Mouse (Mus musculus): ENCODE results near the gene Foxo1. TPM values are rescaled to one million over a fixed set of nuclear protein-coding genes. Genes with fewer than 3 reads are reported as not detected.

The Foxo1 gene
- polyA plus RNA-seq, 1 experiment = 13.3 TPM

DNA sequence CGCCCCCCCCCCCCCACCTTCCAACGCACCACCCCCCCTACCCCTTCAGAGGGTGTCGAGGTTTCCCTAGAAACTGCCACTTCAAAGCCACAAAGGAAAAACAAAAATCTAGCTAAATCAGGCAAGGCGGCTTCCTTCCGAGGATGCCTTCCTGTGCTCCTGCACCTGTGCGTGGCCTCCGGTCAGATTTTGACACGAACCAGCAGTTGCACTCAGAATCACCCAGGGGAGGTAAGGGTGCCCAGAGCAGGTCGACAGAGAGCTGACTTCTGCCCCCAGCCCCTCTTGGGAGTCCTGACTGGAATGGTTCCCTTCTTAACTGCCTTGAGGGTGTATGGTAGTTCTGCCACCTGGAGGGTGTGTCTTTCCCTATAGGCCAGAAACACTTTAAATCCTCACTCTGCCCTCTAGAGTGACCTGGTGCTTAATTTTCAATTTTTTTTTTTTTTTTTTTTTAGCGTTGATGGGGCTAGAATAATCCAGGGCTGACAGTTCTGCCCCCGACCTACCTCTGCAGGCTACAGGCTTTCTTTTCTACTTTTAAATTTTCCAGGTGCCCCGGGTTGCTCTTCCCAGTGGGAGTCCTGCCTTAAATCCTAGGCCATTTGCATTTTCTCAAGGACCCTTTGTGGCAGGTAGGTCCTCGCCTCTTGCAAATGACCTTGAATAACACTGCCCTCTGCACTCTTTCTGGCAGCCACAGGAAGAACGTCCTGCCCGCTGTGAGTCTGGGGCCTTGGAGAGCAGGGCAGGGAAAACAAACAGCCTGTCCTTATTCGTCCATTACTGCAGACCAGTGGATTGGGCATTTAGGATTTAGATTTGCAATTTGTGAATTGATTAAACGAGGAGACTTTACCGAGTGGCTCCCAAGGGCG, 132.4 kb downstream of the Foxo1 start:
- Histone ChIP-seq H3K27me3 (ENCODE audit: control insufficient read depth, insufficient read depth, low read length) (no peaks in the 10 kb centered on the region), H3K27ac (ENCODE audit: insufficient read depth, low read depth, low read length) (no peak overlapping the region), H3K4me1 (ENCODE audit: control insufficient read depth, insufficient read depth, insufficient read length, low read length) (peaks cover 11% of the 10 kb centered on the region), H3K4me3 (ENCODE audit: low read depth, low read length) (no peak overlapping the region; the same call in 1 of the 2 replicates), H3K36me3 (ENCODE audit: control insufficient read depth, insufficient read depth, low read length) (no peaks in the 10 kb centered on the region)
- 47% methylated on average over 19 of the region's 19 CpGs for WGBS
- TF ChIP-seq POLR2A (IDR thresholded peaks at IDR 0.05; ENCODE audit: low read depth, low read length) (no peak), CTCF (IDR thresholded peaks at IDR 0.05; ENCODE audit: extremely low read depth, insufficient read length, insufficient replicate concordance, low read depth, low read length) (no peak)

DNA sequence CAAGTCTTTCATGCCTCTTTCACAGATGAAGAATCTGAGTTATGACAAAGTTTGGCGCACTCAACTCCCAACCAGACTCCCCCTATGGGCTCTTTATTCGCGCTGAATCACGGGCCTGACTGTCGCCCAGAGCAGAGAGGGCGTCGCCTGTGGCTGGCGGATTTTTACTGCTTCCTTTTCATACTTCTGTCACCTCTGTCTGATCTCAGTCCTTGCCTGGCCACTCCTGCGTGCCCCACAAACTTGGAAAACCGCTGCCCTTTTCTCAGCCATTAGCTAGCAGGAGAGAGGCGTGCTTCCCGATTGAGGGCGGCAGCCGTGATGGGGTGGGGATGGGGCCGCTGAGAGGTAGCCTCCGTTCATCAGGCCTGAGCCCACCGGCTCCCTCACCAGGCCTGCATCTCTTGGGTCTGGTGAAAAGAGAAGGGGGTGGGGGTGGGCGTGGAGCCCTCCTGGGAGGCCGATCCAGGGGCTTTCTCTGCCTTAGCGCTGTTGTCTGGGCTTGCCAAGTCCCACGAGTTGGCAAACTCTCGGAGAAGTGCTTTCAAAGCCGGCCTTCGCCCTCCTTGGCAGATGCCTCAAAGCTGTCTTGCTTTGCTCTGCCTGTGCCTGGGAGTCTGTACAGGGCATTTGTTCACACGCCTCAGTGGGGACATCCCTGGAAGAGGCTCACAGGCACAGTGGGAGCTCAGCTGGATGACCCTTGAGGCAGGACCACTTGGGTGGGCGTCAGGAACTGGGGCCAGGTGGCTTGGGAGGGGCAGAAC, 133.2 kb downstream of the Foxo1 start:
- H3K36me3 ChIP-seq (ENCODE audit: control insufficient read depth, insufficient read depth, low read length) = no peaks in the 10 kb centered on the region
- H3K27ac ChIP-seq (ENCODE audit: insufficient read depth, low read depth, low read length) = peak overlapping the region; percentile 9; the same call in 1 of the 2 replicates
- TF ChIP-seq CTCF (IDR thresholded peaks at IDR 0.05; ENCODE audit: extremely low read depth, insufficient read length, insufficient replicate concordance, low read depth, low read length) = peak; percentile 19; the same call in 1 of the 2 replicates
- no peak for TF ChIP-seq POLR2A (IDR thresholded peaks at IDR 0.05; ENCODE audit: low read depth, low read length)
- no peaks in the 10 kb centered on the region for H3K27me3 ChIP-seq (ENCODE audit: control insufficient read depth, insufficient read depth, low read length)
- H3K4me1 ChIP-seq (ENCODE audit: control insufficient read depth, insufficient read depth, insufficient read length, low read length) = peaks cover 11% of the 10 kb centered on the region
- H3K4me3 ChIP-seq (ENCODE audit: low read depth, low read length) = peak overlapping the region; percentile 43
- WGBS = 3% methylated on average over 26 of the region's 26 CpGs

Other genes starting within 250 kb of the Foxo1 start
- 1.6 and 3.2 TPM in 2 replicates for gene Maml3, start 163.3 kb upstream of the Foxo1 start, polyA plus RNA-seq (2012; rRNA removed)

Measured in small intestine, adult 2 months (tissue).